In the genomic region with DNA sequence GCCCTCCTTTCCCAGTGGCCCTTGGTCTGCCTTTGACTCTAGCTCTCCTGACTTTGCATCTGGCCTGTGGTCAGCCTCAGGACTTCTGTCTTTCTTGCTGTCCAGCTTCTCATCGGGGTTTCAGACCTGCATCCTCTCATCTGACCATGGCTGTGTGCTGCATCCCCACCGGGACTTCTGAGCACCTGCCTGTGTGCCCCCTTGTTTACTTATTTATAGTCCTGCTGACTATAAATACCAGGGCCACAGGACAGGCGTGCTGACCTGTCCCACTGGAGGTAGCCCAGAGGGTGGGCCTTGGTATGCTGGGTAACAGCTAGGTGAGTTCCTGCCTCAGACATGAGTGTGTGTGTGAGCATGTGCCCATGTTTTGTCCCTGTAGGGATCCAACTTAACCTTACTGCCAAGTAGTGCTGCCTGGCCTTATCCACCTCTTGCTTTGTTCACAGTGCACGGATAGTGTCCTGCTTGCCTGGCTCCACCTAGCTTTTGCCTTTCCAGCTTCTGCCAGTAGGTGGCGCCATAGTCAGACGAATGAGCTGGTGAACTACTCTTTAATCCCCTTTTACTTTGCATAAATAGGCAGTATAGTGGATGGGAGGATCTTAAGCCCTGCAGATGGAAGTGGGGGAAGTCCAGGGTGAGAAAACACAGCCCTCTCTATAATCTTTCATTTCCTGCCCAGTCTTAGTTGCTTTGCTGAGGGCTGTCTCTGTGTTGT, we compare ENCODE assay signal across 9 mouse cellular contexts. TPM values are rescaled to one million over a fixed set of nuclear protein-coding genes. Genes with fewer than 3 reads are reported as not detected.
DNase-seq lines count a peak whose midpoint lies in the region; ATAC-seq lines count a peak whose summit lies in the region.
"Had no signal": no experiment of that assay in that cellular context is flagged by ENCODE, and none has a peak within 500 bp of the region (broad histone marks: within the 10 kb centered on the region; RNA-seq: fewer than 3 reads in every experiment).

No protein-coding gene starts in this region.

- H3K27me3 ChIP-seq in heart, embryonic 16.5 days (ENCODE audit: control insufficient read depth, insufficient read depth, low read length): no peaks in the 10 kb centered on the region
- no peaks in the 10 kb centered on the region for H3K27me3 ChIP-seq in liver, embryonic 12.5 days (replicated peaks)
- H3K27me3 ChIP-seq in neural tube, embryonic 11.5 days (ENCODE audit: control insufficient read depth, insufficient read depth, low read length): no peaks in the 10 kb centered on the region; the same call in 1 of the 2 replicates
- no peaks in the 10 kb centered on the region for H3K27me3 ChIP-seq in stomach, embryonic 15.5 days (replicated peaks)

- H3K9ac ChIP-seq in heart, embryonic 16.5 days (ENCODE audit: low read length): no peak overlapping the region
- no peak overlapping the region for H3K9ac ChIP-seq in liver, embryonic 12.5 days
- no peak overlapping the region for H3K9ac ChIP-seq in neural tube, embryonic 11.5 days (ENCODE audit: low read length)
- H3K9ac ChIP-seq in stomach, embryonic 15.5 days: no peak overlapping the region

- H3K4me2 ChIP-seq in heart, embryonic 16.5 days (ENCODE audit: low read depth, low read length): no peak overlapping the region
- H3K4me2 ChIP-seq in liver, embryonic 12.5 days: no peak overlapping the region
- H3K4me2 ChIP-seq in neural tube, embryonic 11.5 days (ENCODE audit: low read depth): no peak overlapping the region
- H3K4me2 ChIP-seq in stomach, embryonic 15.5 days: peak overlapping the region; percentile 39

- H3K27ac ChIP-seq in heart, embryonic 16.5 days (ENCODE audit: low read length): no peak overlapping the region
- H3K27ac ChIP-seq in liver, embryonic 12.5 days: no peak overlapping the region
- H3K27ac ChIP-seq in neural tube, embryonic 11.5 days (ENCODE audit: low read depth, low read length): no peak overlapping the region
- H3K27ac ChIP-seq in stomach, embryonic 15.5 days: peak overlapping the region; percentile 67; the same call in 1 of the 2 replicates

- WGBS in heart, embryonic 16.5 days: 32% methylated on average over 6 of the region's 6 CpGs
- 40% methylated on average over 6 of the region's 6 CpGs for WGBS in liver, embryonic 12.5 days (ENCODE audit: insufficient replicate concordance)
- 36% methylated on average over 6 of the region's 6 CpGs for WGBS in neural tube, embryonic 11.5 days
- 34% methylated on average over 6 of the region's 6 CpGs for WGBS in stomach, embryonic 15.5 days

- DNase-seq in CD8-positive naive resting alpha-beta T cell, adult 2 months (ENCODE audit: low read depth in 2 of 2, low spot score in 2 of 2): peak; percentile 85 to 89
- peak; percentile 60 for DNase-seq in brain, embryonic 18.5 days (ENCODE audit: low read depth, low spot score)
- peak; percentile 53 for DNase-seq in fibroblast of lung, adult 2 months (ENCODE audit: low read depth)
- peak; percentile 91 for DNase-seq in kidney, postnatal 14 days
- DNase-seq in neural tube, embryonic 11.5 days (ENCODE audit: low spot score): peak; percentile 91

- H3K4me3 ChIP-seq in heart, embryonic 16.5 days (ENCODE audit: low read length): no peak overlapping the region
- H3K4me3 ChIP-seq in liver, embryonic 12.5 days: no peak overlapping the region
- no peak overlapping the region for H3K4me3 ChIP-seq in neural tube, embryonic 11.5 days (ENCODE audit: low read depth, low read length)
- H3K4me3 ChIP-seq in stomach, embryonic 15.5 days (replicated peaks): peak overlapping the region; percentile 25
- H3K4me3 ChIP-seq: erythroblast, embryonic 14.5 days had no signal

- no peaks in the 10 kb centered on the region for H3K9me3 ChIP-seq in heart, embryonic 16.5 days (replicated peaks; ENCODE audit: control insufficient read depth, low read length)
- H3K9me3 ChIP-seq in liver, embryonic 12.5 days (replicated peaks): no peaks in the 10 kb centered on the region
- no peaks in the 10 kb centered on the region for H3K9me3 ChIP-seq in neural tube, embryonic 11.5 days (ENCODE audit: control insufficient read depth, low read length)
- H3K9me3 ChIP-seq in stomach, embryonic 15.5 days: no peaks in the 10 kb centered on the region

- peak; percentile 8; the same call in 1 of the 2 replicates for ATAC-seq in heart, embryonic 16.5 days (replicated peaks; ENCODE audit: extremely low read depth, insufficient read depth, low FRiP score)
- ATAC-seq in liver, embryonic 12.5 days: 0 out of 2 replicates have a peak, but pooled peaks have one; percentile 16
- peak; percentile 35; the same call in 1 of the 2 replicates for ATAC-seq in neural tube, embryonic 11.5 days (ENCODE audit: insufficient read depth, low FRiP score, low TSS enrichment)
- peak; percentile 63 for ATAC-seq in stomach, embryonic 15.5 days (ENCODE audit: insufficient read depth, low FRiP score, low read depth)

- peaks cover 24% of the 10 kb centered on the region for H3K4me1 ChIP-seq in heart, embryonic 16.5 days (ENCODE audit: control insufficient read depth, insufficient read depth, low read length)
- peaks cover 36% of the 10 kb centered on the region for H3K4me1 ChIP-seq in liver, embryonic 12.5 days
- no peaks in the 10 kb centered on the region for H3K4me1 ChIP-seq in neural tube, embryonic 11.5 days (ENCODE audit: control insufficient read depth, insufficient read depth, low read length)
- H3K4me1 ChIP-seq in stomach, embryonic 15.5 days: peaks cover 9% of the 10 kb centered on the region

- H3K36me3 ChIP-seq in heart, embryonic 16.5 days (ENCODE audit: control insufficient read depth, insufficient read depth): peaks cover 8% of the 10 kb centered on the region; the same call in 1 of the 2 replicates
- no peaks in the 10 kb centered on the region for H3K36me3 ChIP-seq in liver, embryonic 12.5 days
- H3K36me3 ChIP-seq in neural tube, embryonic 11.5 days (ENCODE audit: control insufficient read depth, insufficient read depth, low read length): no peaks in the 10 kb centered on the region
- no peaks in the 10 kb centered on the region for H3K36me3 ChIP-seq in stomach, embryonic 15.5 days

RNA-seq across cellular contexts. Expression of a gene that starts 36.0 kb away (rescaled TPM):
- 67.7 and 68.0 TPM in 2 replicates for polyA plus RNA-seq in heart, embryonic 16.5 days (2015; fragmentation: Nextera tagmentation; extraction: Ambion mirVana)
- polyA plus RNA-seq in liver, embryonic 12.5 days (2016; fragmentation: Nextera tagmentation; extraction: Ambion mirVana): 33.0 and 36.2 TPM in 2 replicates
- 159 and 173 TPM in 2 replicates for polyA plus RNA-seq in neural tube, embryonic 11.5 days (2014; fragmentation: Nextera tagmentation; extraction: Ambion mirVana)
- 60.0 and 63.1 TPM in 2 replicates for polyA plus RNA-seq in stomach, embryonic 15.5 days (2015; fragmentation: Nextera tagmentation; extraction: Ambion mirVana)

RNA-seq across cellular contexts. Expression of a gene that starts 55.3 kb away (rescaled TPM):
- 0.14 TPM in 1 of 2 replicates, not detected in the other for polyA plus RNA-seq in heart, embryonic 16.5 days (2015; fragmentation: Nextera tagmentation; extraction: Ambion mirVana)
- 0.05 TPM in 1 of 2 replicates, not detected in the other for polyA plus RNA-seq in liver, embryonic 12.5 days (2016; fragmentation: Nextera tagmentation; extraction: Ambion mirVana)
- polyA plus RNA-seq in neural tube, embryonic 11.5 days (2014; fragmentation: Nextera tagmentation; extraction: Ambion mirVana): 2.9 and 3.5 TPM in 2 replicates
- polyA plus RNA-seq in stomach, embryonic 15.5 days (2015; fragmentation: Nextera tagmentation; extraction: Ambion mirVana): 0.43 and 0.44 TPM in 2 replicates
- polyA plus RNA-seq: erythroblast, embryonic 14.5 days had no signal

Comparison
In these comparisons a context has a peak if more than half of its experiments do, and no peak if none do; other contexts are left out.
1. ATAC-seq: peak in every context shown above with its lines; median percentile 63 in stomach, embryonic 15.5 days; 35 in neural tube, embryonic 11.5 days; 16 in liver, embryonic 12.5 days; 8 in heart, embryonic 16.5 days.